Mouse (Mus musculus): ENCODE measurements around the gene Atp6v0c. TPM values are rescaled to one million over a fixed set of nuclear protein-coding genes. Genes with fewer than 3 reads are reported as not detected.

Gene Atp6v0c
- 36.0 TPM for polyA plus RNA-seq (2014; fragmentation: Illumina TruSeq; extraction: RNeasy Lipid Tissue Mini Kit (QIAGEN cat#74804); ENCODE audit: low read depth, low replicate concordance)

GRCm38 (mm10) chr17:24169317-24170065 is at the start of gene Atp6v0c:
Gene Atp6v0c (minus strand): TSS chr17:24169702.

GRCm38 (mm10) chr17:24209043-24209915 is 39.8 kb upstream of the Atp6v0c start, which contains the start of gene Ntn3:
Gene Ntn3 (minus strand): TSS chr17:24209531.

DNA sequence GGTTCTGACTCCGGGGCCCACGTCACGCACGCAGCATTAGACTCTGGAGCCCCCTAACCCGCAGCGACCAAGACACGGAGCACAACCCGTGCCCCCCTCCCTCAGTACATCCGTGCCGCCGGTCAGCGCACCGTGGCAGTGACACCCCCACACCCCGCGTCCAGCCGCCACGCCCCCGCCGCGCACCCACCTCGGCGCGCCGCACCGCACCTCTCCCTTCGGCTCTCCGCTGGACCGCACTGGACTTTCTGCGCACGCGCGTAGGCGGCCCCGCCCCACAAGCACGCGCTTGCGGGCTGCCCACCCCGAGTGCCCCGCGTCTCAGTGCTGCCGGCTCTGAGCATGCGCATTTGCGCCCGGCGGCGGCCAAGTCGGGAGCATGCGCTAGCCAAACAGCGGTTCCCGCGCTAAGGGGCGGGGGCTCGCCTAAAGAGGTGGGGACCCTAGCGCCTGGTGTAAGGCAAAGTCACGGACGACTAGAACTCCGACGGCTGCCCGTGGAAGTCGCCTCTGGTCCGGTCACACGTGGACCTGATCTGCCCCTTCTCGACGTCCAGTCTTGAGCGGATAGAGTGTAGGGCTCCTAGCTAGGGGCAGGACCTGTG is 35.9 kb upstream of the Atp6v0c start, which contains the start of gene Tbc1d24:
Gene Tbc1d24 (minus strand): TSS at position 279 of the 605 bp plus-strand sequence.

GRCm38 (mm10) chr17:24163176-24163962 is 6.1 kb downstream of the Atp6v0c start, which contains the start of gene Amdhd2:
Gene Amdhd2 (minus strand): TSS chr17:24163766.

GRCm38 (mm10) chr17:24150824-24151223 is 18.7 kb downstream of the Atp6v0c start, which contains the start of gene Pdpk1:
Gene Pdpk1 (minus strand): TSS chr17:24150924.

Other genes with a start within 250 kb of the Atp6v0c start
- not detected for gene Sbp, start 228.0 kb downstream of the Atp6v0c start, polyA plus RNA-seq (2014; fragmentation: Illumina TruSeq; extraction: RNeasy Lipid Tissue Mini Kit (QIAGEN cat#74804); ENCODE audit: low read depth, low replicate concordance)
- gene Sbpl, start 214.4 kb downstream of the Atp6v0c start, polyA plus RNA-seq (2014; fragmentation: Illumina TruSeq; extraction: RNeasy Lipid Tissue Mini Kit (QIAGEN cat#74804); ENCODE audit: low read depth, low replicate concordance): not detected
- gene Prss30, start 189.1 kb downstream of the Atp6v0c start, polyA plus RNA-seq (2014; fragmentation: Illumina TruSeq; extraction: RNeasy Lipid Tissue Mini Kit (QIAGEN cat#74804); ENCODE audit: low read depth, low replicate concordance): not detected
- not detected for gene Prss22, start 171.6 kb downstream of the Atp6v0c start, polyA plus RNA-seq (2014; fragmentation: Illumina TruSeq; extraction: RNeasy Lipid Tissue Mini Kit (QIAGEN cat#74804); ENCODE audit: low read depth, low replicate concordance)
- not detected for gene Prss27, start 131.6 kb downstream of the Atp6v0c start, polyA plus RNA-seq (2014; fragmentation: Illumina TruSeq; extraction: RNeasy Lipid Tissue Mini Kit (QIAGEN cat#74804); ENCODE audit: low read depth, low replicate concordance)
- gene Kctd5, start 96.2 kb downstream of the Atp6v0c start, polyA plus RNA-seq (2014; fragmentation: Illumina TruSeq; extraction: RNeasy Lipid Tissue Mini Kit (QIAGEN cat#74804); ENCODE audit: low read depth, low replicate concordance): 7.5 TPM
- gene Pdpk1, start 18.8 kb downstream of the Atp6v0c start, polyA plus RNA-seq (2014; fragmentation: Illumina TruSeq; extraction: RNeasy Lipid Tissue Mini Kit (QIAGEN cat#74804); ENCODE audit: low read depth, low replicate concordance): 17.7 TPM
- gene Amdhd2, start 5.9 kb downstream of the Atp6v0c start, polyA plus RNA-seq (2014; fragmentation: Illumina TruSeq; extraction: RNeasy Lipid Tissue Mini Kit (QIAGEN cat#74804); ENCODE audit: low read depth, low replicate concordance): not detected
- gene Tbc1d24, start 35.9 kb upstream of the Atp6v0c start, polyA plus RNA-seq (2014; fragmentation: Illumina TruSeq; extraction: RNeasy Lipid Tissue Mini Kit (QIAGEN cat#74804); ENCODE audit: low read depth, low replicate concordance): 7.0 TPM
- 0.32 TPM for gene Ntn3, start 39.8 kb upstream of the Atp6v0c start, polyA plus RNA-seq (2014; fragmentation: Illumina TruSeq; extraction: RNeasy Lipid Tissue Mini Kit (QIAGEN cat#74804); ENCODE audit: low read depth, low replicate concordance)
- 19.8 TPM for gene Tedc2, start 51.1 kb upstream of the Atp6v0c start, polyA plus RNA-seq (2014; fragmentation: Illumina TruSeq; extraction: RNeasy Lipid Tissue Mini Kit (QIAGEN cat#74804); ENCODE audit: low read depth, low replicate concordance)
- 0.50 TPM for gene Ccnf, start 81.8 kb upstream of the Atp6v0c start, polyA plus RNA-seq (2014; fragmentation: Illumina TruSeq; extraction: RNeasy Lipid Tissue Mini Kit (QIAGEN cat#74804); ENCODE audit: low read depth, low replicate concordance)
- gene Abca17, start 181.4 kb upstream of the Atp6v0c start, polyA plus RNA-seq (2014; fragmentation: Illumina TruSeq; extraction: RNeasy Lipid Tissue Mini Kit (QIAGEN cat#74804); ENCODE audit: low read depth, low replicate concordance): not detected
- gene Abca3, start 182.2 kb upstream of the Atp6v0c start, polyA plus RNA-seq (2014; fragmentation: Illumina TruSeq; extraction: RNeasy Lipid Tissue Mini Kit (QIAGEN cat#74804); ENCODE audit: low read depth, low replicate concordance): 8.9 TPM
- 19.3 TPM for gene Rnps1, start 244.9 kb upstream of the Atp6v0c start, polyA plus RNA-seq (2014; fragmentation: Illumina TruSeq; extraction: RNeasy Lipid Tissue Mini Kit (QIAGEN cat#74804); ENCODE audit: low read depth, low replicate concordance)

All from liver, adult 10 weeks (tissue).